Mouse (Mus musculus) kidney, postnatal 14 days (tissue): ENCODE results near the gene Gm21679.
"Not testable (repeated sequence)": the region's sequence is repeated elsewhere in the genome, so short reads cannot be mapped to it uniquely, and the experiment has no call there.

Experiments used
- DNase-seq: peaks from one replicate; pipeline ENCODE4 v3.0.0; 2022; ENCODE audit warnings: mixed read lengths

The Gm21679 gene

GRCm38 (mm10) chrY:29683270-29683669, at the start of gene Gm21679:
Gene Gm21679 (minus strand): TSS chrY:29683370.
- not testable (repeated sequence) for DNase-seq
